Mouse (Mus musculus) MEL (cell line): Measurements from ENCODE around the gene Iqsec1.
"Not testable (repeated sequence)": the region's sequence is repeated elsewhere in the genome, so short reads cannot be mapped to it uniquely, and the experiment has no call there.

Source experiments
- CTCF ChIP-seq, 3 experiments: IDR thresholded peaks in 2 of 3; conservative IDR thresholded peaks in 1 of 3; 2 replicates each; pipeline ENCODE4 v1.5.1; 2011 to 2012; ENCODE audit warnings: low read length in 3 of 3, low read depth in 2 of 3, mild to moderate bottlenecking in 2 of 3, improper control_type of control experiment in 1 of 3, inconsistent platforms in 1 of 3, mixed read lengths in 1 of 3, moderate library complexity in 1 of 3; ENCODE audit not compliant: control insufficient read depth in 1 of 3, insufficient read depth in 1 of 3, poor library complexity in 1 of 3, severe bottlenecking in 1 of 3
- EP300 ChIP-seq, 2 experiments: IDR thresholded peaks; 2 replicates each; pipeline ENCODE4 v1.6.1; 2011; ENCODE audit warnings: improper control_type of control experiment in 2 of 2, low read length in 2 of 2, low read depth in 1 of 2, mild to moderate bottlenecking in 1 of 2
- GABPA ChIP-seq: IDR thresholded peaks from 2 replicates; pipeline ENCODE4 v1.6.1; 2012; ENCODE audit warnings: low read depth, mild to moderate bottlenecking, inconsistent platforms, low read length, improper control_type of control experiment, moderate library complexity
- MAFK ChIP-seq: IDR thresholded peaks from 2 replicates; pipeline ENCODE4 v1.6.1; 2011; ENCODE audit warnings: low read depth, mild to moderate bottlenecking, low read length, improper control_type of control experiment, borderline replicate concordance
- POLR2A ChIP-seq, 2 experiments: IDR thresholded peaks; 2 replicates each; pipeline ENCODE4 v1.6.1; 2011 to 2012; ENCODE audit warnings: low read length in 2 of 2, mild to moderate bottlenecking in 2 of 2, control low read depth in 1 of 2, improper control_type of control experiment in 1 of 2, low read depth in 1 of 2, moderate library complexity in 1 of 2; ENCODE audit not compliant: control insufficient read depth in 1 of 2, insufficient read depth in 1 of 2, poor library complexity in 1 of 2
- RAD21 ChIP-seq: IDR thresholded peaks from 2 replicates; pipeline ENCODE4 v1.6.1; 2011; ENCODE audit warnings: mild to moderate bottlenecking, low read depth, low read length, improper control_type of control experiment

- TF ChIP-seq CTCF (IDR thresholded peaks at IDR 0.05 in 2 of 3, conservative IDR thresholded peaks at IDR 0.05 in 1 of 3; ENCODE audit: control insufficient read depth in 1 of 3, insufficient read depth in 1 of 3, low read depth in 2 of 3, low read length in 3 of 3, poor library complexity in 1 of 3, severe bottlenecking in 1 of 3) (peak; percentile 9 to 54 (median 25); a peak in 3 of 6 replicates), RAD21 (peak; percentile 37)
- not testable (repeated sequence) for TF ChIP-seq GABPA; POLR2A (IDR thresholded peaks at IDR 0.05; ENCODE audit: control insufficient read depth in 1 of 2, insufficient read depth in 1 of 2, low read depth in 1 of 2, low read length in 2 of 2, poor library complexity in 1 of 2); MAFK; EP300 (IDR thresholded peaks at IDR 0.05; ENCODE audit: low read depth in 1 of 2, low read length in 2 of 2)
Observed at GRCm38 (mm10) chr6:90632526-90632925, 356.0 kb downstream of the Iqsec1 start.
